Mouse (Mus musculus) CH12.LX (cell line): ENCODE results near the gene Psap. TPM values are rescaled to one million over a fixed set of nuclear protein-coding genes. Genes with fewer than 3 reads are reported as not detected.
A peak's percentile ranks its signal among the peaks of the same experiment; 100 is the strongest.

ENCODE experiments used
- DNase-seq: peaks from one replicate; pipeline ENCODE4 v3.0.0-alpha.2; 2013; ENCODE audit errors: extremely low read depth
- H3K27ac ChIP-seq: 2 replicates; pipeline ENCODE4 v1.5.1; 2012; ENCODE audit warnings: low read depth, mild to moderate bottlenecking, control low read depth, moderate library complexity; ENCODE audit not compliant: insufficient read depth
- H3K27me3 ChIP-seq: replicated peaks from 2 replicates; pipeline ENCODE3; 2012; ENCODE audit warnings: inconsistent platforms
- H3K36me3 ChIP-seq, 2 experiments: replicated peaks in 1 of 2; 2 replicates each; pipeline versions ENCODE3 to v1.6.1; 2012; ENCODE audit warnings: inconsistent platforms in 1 of 2, low read length in 1 of 2, mild to moderate bottlenecking in 1 of 2, mixed read lengths in 1 of 2, moderate library complexity in 1 of 2; ENCODE audit not compliant: control insufficient read depth in 1 of 2, insufficient read depth in 1 of 2
- H3K4me1 ChIP-seq, 2 experiments: 2 replicates each; pipeline ENCODE4 v1.6.1; 2012; ENCODE audit warnings: inconsistent platforms in 1 of 2, moderate library complexity in 1 of 2; ENCODE audit not compliant: insufficient read depth in 2 of 2, control insufficient read depth in 1 of 2
- H3K4me2 ChIP-seq: 2 replicates; pipeline ENCODE4 v1.6.1; 2012; ENCODE audit warnings: low read depth, mild to moderate bottlenecking, control low read depth; ENCODE audit not compliant: poor library complexity, insufficient read depth, severe bottlenecking
- H3K4me3 ChIP-seq, 3 experiments: fragments of 150-350 bp in 1 of 3; sonication (generic) in 1 of 3; replicated peaks in 1 of 3; 2 replicates each; pipeline versions ENCODE3 to v1.5.1; 2011 to 2012; ENCODE audit warnings: low read depth in 2 of 3, low read length in 2 of 3, mild to moderate bottlenecking in 2 of 3, moderate library complexity in 2 of 3, control low read depth in 1 of 3, improper control_type of control experiment in 1 of 3, inconsistent platforms in 1 of 3, mixed read lengths in 1 of 3; ENCODE audit not compliant: poor library complexity in 1 of 3
- H3K79me2 ChIP-seq: replicated peaks from 2 replicates; pipeline ENCODE4 v1.6.1; 2012; ENCODE audit warnings: mild to moderate bottlenecking, moderate library complexity; ENCODE audit not compliant: control insufficient read depth, poor library complexity, insufficient read depth, severe bottlenecking; ENCODE audit errors: extremely low read depth
- H3K9ac ChIP-seq: 2 replicates; pipeline ENCODE4 v1.6.1; 2012; ENCODE audit warnings: low read depth, mild to moderate bottlenecking, control low read depth, moderate library complexity; ENCODE audit not compliant: insufficient read depth
- H3K9me3 ChIP-seq: replicated peaks from 2 replicates; pipeline ENCODE3; 2012; ENCODE audit warnings: low read length, inconsistent platforms, mixed read lengths
- BHLHE40 ChIP-seq: IDR thresholded peaks from 2 replicates; pipeline ENCODE4 v1.6.1; 2011; ENCODE audit warnings: mild to moderate bottlenecking, low read depth, low read length, improper control_type of control experiment
- CHD1 ChIP-seq: IDR thresholded peaks from 2 replicates; pipeline ENCODE4 v1.6.1; 2012; ENCODE audit warnings: low read depth, low read length, improper control_type of control experiment, inconsistent platforms
- CHD2 ChIP-seq: IDR thresholded peaks from 2 replicates; pipeline ENCODE4 v1.6.1; 2011; ENCODE audit warnings: low read length, improper control_type of control experiment
- ELF1 ChIP-seq: IDR thresholded peaks from 2 replicates; pipeline ENCODE4 v1.6.1; 2014; ENCODE audit warnings: low read depth, mild to moderate bottlenecking, inconsistent platforms, low read length, improper control_type of control experiment
- EP300 ChIP-seq: IDR thresholded peaks from 2 replicates; pipeline ENCODE4 v1.6.1; 2011; ENCODE audit warnings: low read length, improper control_type of control experiment
- ETS1 ChIP-seq: conservative IDR thresholded peaks from 2 replicates; pipeline ENCODE4 v1.6.1; 2012; ENCODE audit warnings: low read depth, mild to moderate bottlenecking, inconsistent platforms, low read length, improper control_type of control experiment, moderate library complexity
- GABPA ChIP-seq: IDR thresholded peaks from 2 replicates; pipeline ENCODE4 v1.6.1; 2012; ENCODE audit warnings: low read depth, low read length, improper control_type of control experiment, inconsistent platforms; ENCODE audit not compliant: insufficient replicate concordance
- HCFC1 ChIP-seq: IDR thresholded peaks from 2 replicates; pipeline ENCODE4 v1.6.1; 2012; ENCODE audit warnings: low read depth, mild to moderate bottlenecking, inconsistent platforms, low read length, improper control_type of control experiment
- IRF4 ChIP-seq: IDR thresholded peaks from 2 replicates; pipeline ENCODE4 v1.6.1; 2014; ENCODE audit warnings: low read depth, mild to moderate bottlenecking, inconsistent platforms, low read length, improper control_type of control experiment
- JUND ChIP-seq: conservative IDR thresholded peaks from 2 replicates; pipeline ENCODE4 v1.6.1; 2011; ENCODE audit warnings: low read depth, low read length, improper control_type of control experiment
- MAFK ChIP-seq: IDR thresholded peaks from 2 replicates; pipeline ENCODE4 v1.6.1; 2011; ENCODE audit warnings: low read length, improper control_type of control experiment; ENCODE audit not compliant: insufficient replicate concordance
- MAX ChIP-seq: IDR thresholded peaks from 2 replicates; pipeline ENCODE4 v1.6.1; 2011; ENCODE audit warnings: low read length, improper control_type of control experiment
- MAZ ChIP-seq: IDR thresholded peaks from 2 replicates; pipeline ENCODE4 v1.6.1; 2012; ENCODE audit warnings: low read depth, mild to moderate bottlenecking, inconsistent platforms, low read length, improper control_type of control experiment, moderate library complexity
- MEF2A ChIP-seq: IDR thresholded peaks from 2 replicates; pipeline ENCODE4 v1.6.1; 2014; ENCODE audit warnings: low read depth, mild to moderate bottlenecking, inconsistent platforms, low read length, improper control_type of control experiment, borderline replicate concordance
- RAD21 ChIP-seq: IDR thresholded peaks from 2 replicates; pipeline ENCODE4 v1.6.1; 2011; ENCODE audit warnings: low read depth, mild to moderate bottlenecking, low read length, improper control_type of control experiment, moderate library complexity
- SIN3A ChIP-seq: IDR thresholded peaks from 2 replicates; pipeline ENCODE4 v1.6.1; 2012; ENCODE audit warnings: low read length, improper control_type of control experiment, inconsistent platforms
- SMC3 ChIP-seq: IDR thresholded peaks from 2 replicates; pipeline ENCODE4 v1.6.1; 2011; ENCODE audit warnings: low read depth, low read length, improper control_type of control experiment
- TCF12 ChIP-seq: IDR thresholded peaks from 2 replicates; pipeline ENCODE4 v1.6.1; 2014; ENCODE audit warnings: low read depth, mild to moderate bottlenecking, inconsistent platforms, low read length, improper control_type of control experiment
- USF2 ChIP-seq: conservative IDR thresholded peaks from 2 replicates; pipeline ENCODE4 v1.6.1; 2011; ENCODE audit warnings: low read depth, low read length, improper control_type of control experiment
- ZNF384 ChIP-seq: IDR thresholded peaks from 2 replicates; pipeline ENCODE4 v1.6.1; 2012; ENCODE audit warnings: low read depth, low read length, improper control_type of control experiment, inconsistent platforms
- dilution Hi-C: fragments of 300-500 bp; cut with MboI; formaldehyde crosslinking; loops from 2 replicates; pipeline ENCODE4 v1.14.3; 2020; ENCODE audit warnings: low sequenced_read_pairs; ENCODE audit not compliant: extremely low pct_unique_long_range_greater_than_20kb, extremely low pct_ligation_motif_present
- in situ Hi-C: fragments of 300-500 bp; cut with MboI; formaldehyde crosslinking; loops from 3 replicates; pipeline ENCODE4 v1.14.3; 2019; ENCODE audit warnings: low sequenced_read_pairs, low pct_ligation_motif_present, low pct_unique_long_range_greater_than_20kb, mixed read lengths
- polyA plus RNA-seq: library from polyadenylated mRNA; unstranded; fragments of >175 nt; gene quantifications from 2 replicates; pipeline ENCODE4 v1.2.1, GENCODE M21; 2012; ENCODE audit warnings: low read depth; ENCODE audit not compliant: insufficient read length
- total RNA-seq, 2 experiments: library from RNA; depleted of rRNA; stranded (reverse); fragments of 300-350 nt in 1 of 2; fragments of >200 nt in 1 of 2; gene quantifications; 2 replicates each; pipeline ENCODE4 v1.2.3; 2012 to 2014

The Psap gene
- total and polyA plus RNA-seq, 3 experiments: 223 to 470 (median 300) TPM

- dilution Hi-C loops (no loop called here), in situ Hi-C loops (no loop called here)
- Histone ChIP-seq H3K9me3 (no peaks in the 10 kb centered on the region), H3K79me2 (peaks cover 73% of the 10 kb centered on the region), H3K27ac (peak overlapping the region; percentile 55), H3K4me2 (peak overlapping the region; percentile 75), H3K36me3 (peaks cover 41 to 62% of the 10 kb centered on the region in 2 experiments), H3K4me3 (no peak overlapping the region), H3K9ac (0 out of 2 replicates have a peak overlapping the region, but pooled peaks have one; percentile 7), H3K4me1 (peaks cover 52 to 73% of the 10 kb centered on the region in 2 experiments), H3K27me3 (no peaks in the 10 kb centered on the region)
- DNase-seq: peak; percentile 62
- peak; percentile 39 for TF ChIP-seq ETS1
- TF ChIP-seq CHD2: peak; percentile 37; the same call in 1 of the 2 replicates
- peak; percentile 88 for TF ChIP-seq BHLHE40
- peak; percentile 44; the same call in 1 of the 2 replicates for TF ChIP-seq MEF2A
- TF ChIP-seq RAD21: no peak
- peak; percentile 45; the same call in 1 of the 2 replicates for TF ChIP-seq TCF12
- peak; percentile 54 for TF ChIP-seq IRF4
- 0 out of 2 replicates have a peak, but pooled peaks have one; percentile 15 for TF ChIP-seq SIN3A
- no peak for TF ChIP-seq HCFC1
- TF ChIP-seq EP300: peak; percentile 69
Measured at GRCm38 (mm10) chr10:60290026-60290738, 12.8 kb downstream of the Psap start.

- H3K27ac ChIP-seq: peak overlapping the region; percentile 55
- H3K36me3 ChIP-seq: peaks cover 43 to 62% of the 10 kb centered on the region in 2 experiments
- no peaks in the 10 kb centered on the region for H3K9me3 ChIP-seq
- H3K79me2 ChIP-seq: peaks cover 68% of the 10 kb centered on the region
- 0 out of 2 replicates have a peak overlapping the region, but pooled peaks have one; percentile 7 for H3K9ac ChIP-seq
- no peak for TF ChIP-seq SMC3
- TF ChIP-seq CHD1: no peak
- TF ChIP-seq MEF2A: no peak
- TF ChIP-seq GABPA: no peak
- TF ChIP-seq BHLHE40: no peak
- TF ChIP-seq MAFK: no peak
- no peak for TF ChIP-seq MAZ
- no peak for TF ChIP-seq TCF12
- no peak for TF ChIP-seq MAX
- no peak for TF ChIP-seq USF2
- no peak for TF ChIP-seq JUND
- no peak for TF ChIP-seq ZNF384
- TF ChIP-seq ELF1: no peak
- no peak for TF ChIP-seq CHD2
- TF ChIP-seq, all 38 proteins: peak for 0
- H3K4me1 ChIP-seq: peaks cover 48 to 69% of the 10 kb centered on the region in 2 experiments
- dilution Hi-C loops: no loop called here
- no peaks in the 10 kb centered on the region for H3K27me3 ChIP-seq
- H3K4me3 ChIP-seq: no peak overlapping the region
- DNase-seq: no peak
- in situ Hi-C loops: no loop called here
- H3K4me2 ChIP-seq: peak overlapping the region; percentile 75; the same call in 1 of the 2 replicates
Measured at GRCm38 (mm10) chr10:60290739-60291110, 13.3 kb downstream of the Psap start.
